Comparison of ENCODE assay signal across 8 mouse cellular contexts in the genomic region with DNA sequence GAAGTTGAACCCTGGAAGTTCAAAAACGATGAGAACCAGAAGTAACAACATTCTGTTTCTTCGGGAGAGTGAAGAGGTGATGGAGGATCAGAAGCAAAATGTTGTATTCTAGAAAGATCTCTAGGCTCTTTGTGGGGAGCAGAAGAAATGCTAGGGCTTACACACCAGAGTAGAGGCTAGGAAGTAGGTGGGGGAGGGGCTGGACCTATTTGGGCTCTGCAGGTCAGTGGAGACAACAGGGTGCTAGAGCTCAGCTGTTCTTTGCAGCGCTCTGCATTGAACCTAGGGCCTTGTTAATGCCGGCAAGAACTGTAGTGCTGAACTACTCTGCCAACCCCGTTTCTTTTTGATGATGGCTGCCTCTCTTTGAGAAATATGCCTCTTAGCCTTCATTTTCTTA. TPM values are rescaled to one million over a fixed set of nuclear protein-coding genes. Genes with fewer than 3 reads are reported as not detected.
A peak's percentile ranks its signal among the peaks of the same experiment; 100 is the strongest.
DNase-seq lines count a peak whose midpoint lies in the region; ATAC-seq and TF ChIP-seq lines count a peak whose summit lies in the region.

No protein-coding gene starts in this region.

- TF ChIP-seq CTCF in cerebellum, adult 2 months (IDR thresholded peaks at IDR 0.05; ENCODE audit: borderline replicate concordance, insufficient read depth, low read depth, low read length): no peak

- no peak for ATAC-seq in limb, embryonic 13.5 days (ENCODE audit: low FRiP score, low read depth)

- peaks cover 9% of the 10 kb centered on the region for H3K36me3 ChIP-seq in limb, embryonic 13.5 days

- peak in 1 of 2 experiments; percentile 23 for DNase-seq in cerebellum, adult 2 months
- DNase-seq in cerebellum, postnatal 4 days (ENCODE audit: low spot score in 2 of 2): no peak
- peak; percentile 17 for DNase-seq in thymus, postnatal 14 days
- DNase-seq in thymus, postnatal 0 days (ENCODE audit: low spot score): no peak
- DNase-seq in ovary, postnatal 14 days (ENCODE audit: low spot score): no peak
- no peak for DNase-seq in frontal cortex, postnatal 25 days (ENCODE audit: low spot score in 2 of 2)
- DNase-seq in Muller cell, postnatal 12 days (ENCODE audit: inconsistent ontology term): no peak

- peak overlapping the region; percentile 75 for H3K4me2 ChIP-seq in limb, embryonic 13.5 days (replicated peaks)

- H3K27me3 ChIP-seq in cerebellum, adult 2 months (ENCODE audit: control insufficient read depth, insufficient read depth, low read length): no peaks in the 10 kb centered on the region
- no peaks in the 10 kb centered on the region for H3K27me3 ChIP-seq in limb, embryonic 13.5 days

- no peaks in the 10 kb centered on the region for H3K9me3 ChIP-seq in limb, embryonic 13.5 days

- 21% methylated on average over 5 of the region's 5 CpGs for WGBS in cerebellum, adult 2 months
- 33% methylated on average over 5 of the region's 5 CpGs for WGBS in limb, embryonic 13.5 days

- H3K9ac ChIP-seq in limb, embryonic 13.5 days: peak overlapping the region; percentile 78

- H3K4me1 ChIP-seq in cerebellum, adult 2 months (ENCODE audit: control insufficient read depth, insufficient read depth, low read length): no peaks in the 10 kb centered on the region
- peaks cover 23% of the 10 kb centered on the region for H3K4me1 ChIP-seq in limb, embryonic 13.5 days

- TF ChIP-seq POLR2A in cerebellum, adult 2 months (IDR thresholded peaks at IDR 0.05; ENCODE audit: borderline replicate concordance, insufficient read depth, low read length): no peak

- peak overlapping the region; percentile 98 for H3K4me3 ChIP-seq in cerebellum, adult 2 months (replicated peaks; ENCODE audit: insufficient read depth, low read depth, low read length)
- peak overlapping the region; percentile 67 for H3K4me3 ChIP-seq in limb, embryonic 13.5 days

- H3K27ac ChIP-seq in cerebellum, adult 2 months (ENCODE audit: insufficient read depth, low read length): no peak overlapping the region
- H3K27ac ChIP-seq in limb, embryonic 13.5 days: peak overlapping the region; percentile 88; the same call in 1 of the 2 replicates

RNA-seq across cellular contexts. Expression of a gene that starts 0.5 kb away (rescaled TPM):
- 1.1 and 1.9 TPM in 2 replicates for polyA plus RNA-seq in cerebellum, adult 2 months (2012; rRNA removed)
- 0.05 and 0.08 TPM in 2 replicates for polyA plus RNA-seq in thymus, postnatal 0 days (2015; fragmentation: Nextera tagmentation; extraction: Ambion mirVana)
- polyA plus RNA-seq in limb, embryonic 13.5 days (2015; fragmentation: Nextera tagmentation; extraction: Ambion mirVana): 0.15 and 0.36 TPM in 2 replicates

RNA-seq across cellular contexts. Expression of a gene that starts 1.3 kb away (rescaled TPM):
- polyA plus RNA-seq in cerebellum, adult 2 months (2012; rRNA removed): 141 and 152 TPM in 2 replicates
- 13.0 and 14.0 TPM in 2 replicates for polyA plus RNA-seq in thymus, postnatal 0 days (2015; fragmentation: Nextera tagmentation; extraction: Ambion mirVana)
- polyA plus RNA-seq in limb, embryonic 13.5 days (2015; fragmentation: Nextera tagmentation; extraction: Ambion mirVana): 77.6 and 80.3 TPM in 2 replicates

RNA-seq across cellular contexts. Expression of a gene that starts 44.5 kb away (rescaled TPM):
- 84.9 and 94.4 TPM in 2 replicates for polyA plus RNA-seq in cerebellum, adult 2 months (2012; rRNA removed)
- 136 and 154 TPM in 2 replicates for polyA plus RNA-seq in thymus, postnatal 0 days (2015; fragmentation: Nextera tagmentation; extraction: Ambion mirVana)
- polyA plus RNA-seq in limb, embryonic 13.5 days (2015; fragmentation: Nextera tagmentation; extraction: Ambion mirVana): 143 and 144 TPM in 2 replicates
